Mouse (Mus musculus): ENCODE measurements around the gene Cd84. TPM values are rescaled to one million over a fixed set of nuclear protein-coding genes. Genes with fewer than 3 reads are reported as not detected.

Gene Cd84
- polyA plus RNA-seq, 1 experiment from 2014 or later: 1.2 TPM

GRCm38 (mm10) chr1:171825462-171825861 lies 14.0 kb upstream of the Cd84 start:
- WGBS: 22% methylated on average over 4 of the region's 4 CpGs
- ATAC-seq (no peak), DNase-seq (ENCODE audit: low spot score) (peak; percentile 20)
- H3K4me1 ChIP-seq (ENCODE audit: control insufficient read depth, insufficient read depth, low read length): no peaks in the 10 kb centered on the region
- no peak overlapping the region for H3K4me2 ChIP-seq (ENCODE audit: low read length)
- H3K27me3 ChIP-seq (replicated peaks; ENCODE audit: control insufficient read depth, insufficient read depth, low read length): no peaks in the 10 kb centered on the region
- H3K36me3 ChIP-seq (ENCODE audit: control insufficient read depth, insufficient read depth, low read length): no peaks in the 10 kb centered on the region
- no peak overlapping the region for H3K4me3 ChIP-seq (ENCODE audit: low read depth, low read length)
- H3K27ac ChIP-seq (ENCODE audit: low read depth, low read length): no peak overlapping the region
- H3K9me3 ChIP-seq (replicated peaks; ENCODE audit: control insufficient read depth, low read length): no peaks in the 10 kb centered on the region
- H3K9ac ChIP-seq (ENCODE audit: low read length): no peak overlapping the region

GRCm38 (mm10) chr1:171826164-171826563 lies 13.3 kb upstream of the Cd84 start:
- peak; percentile 68 for DNase-seq (ENCODE audit: low spot score)
- Histone ChIP-seq H3K27me3 (replicated peaks; ENCODE audit: control insufficient read depth, insufficient read depth, low read length) (no peaks in the 10 kb centered on the region), H3K4me3 (ENCODE audit: low read depth, low read length) (no peak overlapping the region)

DNA sequence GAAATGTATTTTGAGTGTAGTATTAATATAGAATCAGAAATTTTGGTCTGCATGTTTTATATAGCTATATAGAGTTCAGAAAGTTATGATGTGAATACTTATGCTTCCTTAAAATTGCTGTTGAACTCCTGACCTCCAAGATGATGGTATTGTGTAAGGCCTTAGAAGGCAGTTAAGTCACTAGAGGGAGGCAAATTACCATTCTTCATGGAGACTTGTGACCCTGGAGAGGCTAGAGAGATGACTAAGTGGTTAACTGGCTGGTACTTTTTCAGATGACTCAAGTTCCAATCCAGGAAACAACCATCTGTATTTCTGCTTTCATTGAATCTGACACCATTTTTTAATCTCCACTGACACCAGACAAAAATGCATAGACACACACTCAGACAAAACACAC lies 11.8 kb upstream of the Cd84 start:
- no peak for DNase-seq (ENCODE audit: low spot score)
- no peak for ATAC-seq
- Histone ChIP-seq H3K36me3 (ENCODE audit: control insufficient read depth, insufficient read depth, low read length) (no peaks in the 10 kb centered on the region), H3K27me3 (replicated peaks; ENCODE audit: control insufficient read depth, insufficient read depth, low read length) (no peaks in the 10 kb centered on the region), H3K27ac (ENCODE audit: low read depth, low read length) (no peak overlapping the region), H3K9ac (ENCODE audit: low read length) (no peak overlapping the region), H3K4me1 (ENCODE audit: control insufficient read depth, insufficient read depth, low read length) (no peaks in the 10 kb centered on the region), H3K4me3 (ENCODE audit: low read depth, low read length) (no peak overlapping the region), H3K4me2 (ENCODE audit: low read length) (no peak overlapping the region), H3K9me3 (replicated peaks; ENCODE audit: control insufficient read depth, low read length) (no peaks in the 10 kb centered on the region)

More at GRCm38 (mm10) chr1:171826164-171826563, 13.3 kb upstream of the Cd84 start:
- H3K4me2 ChIP-seq (ENCODE audit: low read length): no peak overlapping the region
- no peaks in the 10 kb centered on the region for H3K9me3 ChIP-seq (replicated peaks; ENCODE audit: control insufficient read depth, low read length)
- 0 out of 2 replicates have a peak, but pooled peaks have one; percentile 46 for ATAC-seq
- no peaks in the 10 kb centered on the region for H3K36me3 ChIP-seq (ENCODE audit: control insufficient read depth, insufficient read depth, low read length)
- H3K9ac ChIP-seq (ENCODE audit: low read length): no peak overlapping the region
- no peaks in the 10 kb centered on the region for H3K4me1 ChIP-seq (ENCODE audit: control insufficient read depth, insufficient read depth, low read length)
- H3K27ac ChIP-seq (ENCODE audit: low read depth, low read length): no peak overlapping the region

DNA sequence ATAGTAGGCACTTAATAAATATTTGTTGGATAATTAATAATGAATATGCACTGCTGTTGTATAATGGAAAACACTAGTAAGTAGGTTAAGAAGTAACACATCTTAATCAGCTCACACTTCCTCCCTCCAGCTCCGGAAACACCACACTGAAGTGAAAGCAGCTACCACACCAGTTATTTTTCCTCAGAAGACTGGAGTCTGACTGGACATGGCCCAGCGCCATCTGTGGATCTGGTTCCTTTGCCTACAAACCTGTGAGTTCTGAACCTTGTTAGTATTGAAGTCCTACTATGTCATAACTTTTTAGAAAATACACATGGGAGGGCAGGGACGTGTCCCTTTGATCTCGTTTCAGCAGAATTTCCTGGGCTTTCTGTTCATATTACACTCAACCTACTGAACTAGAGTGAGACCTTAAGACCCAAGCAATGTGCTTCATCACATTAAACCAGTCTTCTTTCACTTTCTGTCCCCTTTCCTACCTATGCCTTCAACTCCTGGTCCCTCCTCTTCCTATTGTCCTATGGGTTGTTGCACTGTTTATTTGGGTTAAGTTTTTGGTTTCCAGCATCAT lies 1.0 kb downstream of the Cd84 start:
- H3K36me3 ChIP-seq (ENCODE audit: control insufficient read depth, insufficient read depth, low read length): no peaks in the 10 kb centered on the region
- H3K4me1 ChIP-seq (ENCODE audit: control insufficient read depth, insufficient read depth, low read length): no peaks in the 10 kb centered on the region
- WGBS: 87% methylated on average over 4 of the region's 4 CpGs
- DNase-seq (ENCODE audit: low spot score): no peak
- no peak for ATAC-seq
- H3K4me2 ChIP-seq (ENCODE audit: low read length): no peak overlapping the region
- H3K27me3 ChIP-seq (replicated peaks; ENCODE audit: control insufficient read depth, insufficient read depth, low read length): no peaks in the 10 kb centered on the region
- no peak overlapping the region for H3K4me3 ChIP-seq (ENCODE audit: low read depth, low read length)
- no peaks in the 10 kb centered on the region for H3K9me3 ChIP-seq (replicated peaks; ENCODE audit: control insufficient read depth, low read length)
- no peak overlapping the region for H3K27ac ChIP-seq (ENCODE audit: low read depth, low read length)
- H3K9ac ChIP-seq (ENCODE audit: low read length): no peak overlapping the region

DNA sequence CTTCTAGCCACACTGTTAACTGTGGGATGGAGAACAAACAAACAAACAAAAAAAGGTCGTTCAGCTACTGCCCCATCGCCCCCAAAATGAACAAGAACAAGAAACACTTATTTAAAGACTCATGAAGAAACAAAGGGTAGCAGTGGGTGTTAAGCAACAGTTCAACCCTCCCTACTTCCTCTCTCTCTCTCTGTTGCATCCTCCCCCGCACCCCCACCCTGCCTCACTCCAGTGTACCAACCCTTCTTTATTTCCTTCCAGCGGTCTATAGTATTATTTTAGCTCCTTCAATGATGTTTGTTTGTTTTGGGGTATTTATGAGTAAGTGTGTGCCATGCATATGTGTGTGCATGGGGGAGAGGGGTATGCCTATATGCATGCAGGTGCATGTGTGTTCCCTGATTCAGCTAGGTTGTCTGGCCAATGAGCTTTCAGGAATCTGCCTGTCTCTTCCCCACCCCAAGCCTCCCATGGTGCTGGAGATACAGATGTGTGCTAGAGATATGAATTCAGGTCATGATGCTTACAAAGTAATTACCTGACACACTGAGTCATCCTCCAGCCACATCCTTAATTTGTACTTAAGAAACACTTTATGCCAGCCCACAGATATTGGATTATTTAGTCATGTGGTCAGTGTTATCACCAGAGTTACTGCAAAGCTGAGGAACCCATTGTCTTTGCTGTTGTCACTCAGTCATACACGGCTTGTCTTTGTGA lies 5.7 kb downstream of the Cd84 start:
- no peak for ATAC-seq
- Histone ChIP-seq H3K27me3 (replicated peaks; ENCODE audit: control insufficient read depth, insufficient read depth, low read length) (no peaks in the 10 kb centered on the region), H3K9me3 (replicated peaks; ENCODE audit: control insufficient read depth, low read length) (no peaks in the 10 kb centered on the region), H3K9ac (ENCODE audit: low read length) (no peak overlapping the region), H3K4me2 (ENCODE audit: low read length) (no peak overlapping the region), H3K36me3 (ENCODE audit: control insufficient read depth, insufficient read depth, low read length) (no peaks in the 10 kb centered on the region), H3K4me1 (ENCODE audit: control insufficient read depth, insufficient read depth, low read length) (no peaks in the 10 kb centered on the region), H3K27ac (ENCODE audit: low read depth, low read length) (no peak overlapping the region), H3K4me3 (ENCODE audit: low read depth, low read length) (no peak overlapping the region)
- DNase-seq (ENCODE audit: low spot score): no peak
- 76% methylated on average over 5 of the region's 5 CpGs for WGBS

DNA sequence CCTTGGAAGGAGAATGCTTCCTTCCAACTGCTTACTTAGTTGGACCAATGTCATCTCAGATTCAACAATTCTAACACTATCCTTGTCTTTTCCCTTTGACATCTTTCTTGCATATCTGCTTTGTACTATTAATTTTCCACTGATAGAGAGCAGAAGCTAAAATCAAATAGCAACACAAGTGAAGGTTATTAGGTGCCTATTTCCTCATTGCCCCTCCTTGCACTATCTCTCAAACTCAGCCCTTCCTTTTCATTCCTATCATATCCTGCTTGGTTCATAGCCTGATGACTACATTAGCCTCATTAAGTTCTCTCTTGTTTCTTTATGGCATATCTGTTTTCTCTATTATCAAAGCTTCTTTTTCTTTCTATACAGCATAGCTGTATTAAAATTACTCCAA lies 8.7 kb downstream of the Cd84 start:
- no peak for ATAC-seq
- Histone ChIP-seq H3K27ac (ENCODE audit: low read depth, low read length) (no peak overlapping the region), H3K9ac (ENCODE audit: low read length) (no peak overlapping the region), H3K4me3 (ENCODE audit: low read depth, low read length) (no peak overlapping the region), H3K27me3 (replicated peaks; ENCODE audit: control insufficient read depth, insufficient read depth, low read length) (no peaks in the 10 kb centered on the region), H3K4me2 (ENCODE audit: low read length) (no peak overlapping the region), H3K36me3 (ENCODE audit: control insufficient read depth, insufficient read depth, low read length) (no peaks in the 10 kb centered on the region), H3K9me3 (replicated peaks; ENCODE audit: control insufficient read depth, low read length) (no peaks in the 10 kb centered on the region), H3K4me1 (ENCODE audit: control insufficient read depth, insufficient read depth, low read length) (no peaks in the 10 kb centered on the region)
- no peak for DNase-seq (ENCODE audit: low spot score)

GRCm38 (mm10) chr1:171848757-171849156 lies 9.3 kb downstream of the Cd84 start:
- no peak overlapping the region for H3K9ac ChIP-seq (ENCODE audit: low read length)
- no peaks in the 10 kb centered on the region for H3K4me1 ChIP-seq (ENCODE audit: control insufficient read depth, insufficient read depth, low read length)
- H3K4me3 ChIP-seq (ENCODE audit: low read depth, low read length): no peak overlapping the region
- H3K27me3 ChIP-seq (replicated peaks; ENCODE audit: control insufficient read depth, insufficient read depth, low read length): no peaks in the 10 kb centered on the region
- ATAC-seq: no peak
- no peak overlapping the region for H3K4me2 ChIP-seq (ENCODE audit: low read length)
- no peak overlapping the region for H3K27ac ChIP-seq (ENCODE audit: low read depth, low read length)
- H3K36me3 ChIP-seq (ENCODE audit: control insufficient read depth, insufficient read depth, low read length): no peaks in the 10 kb centered on the region
- WGBS: 86% methylated on average over 4 of the region's 4 CpGs
- DNase-seq (ENCODE audit: low spot score): no peak
- no peaks in the 10 kb centered on the region for H3K9me3 ChIP-seq (replicated peaks; ENCODE audit: control insufficient read depth, low read length)

DNA sequence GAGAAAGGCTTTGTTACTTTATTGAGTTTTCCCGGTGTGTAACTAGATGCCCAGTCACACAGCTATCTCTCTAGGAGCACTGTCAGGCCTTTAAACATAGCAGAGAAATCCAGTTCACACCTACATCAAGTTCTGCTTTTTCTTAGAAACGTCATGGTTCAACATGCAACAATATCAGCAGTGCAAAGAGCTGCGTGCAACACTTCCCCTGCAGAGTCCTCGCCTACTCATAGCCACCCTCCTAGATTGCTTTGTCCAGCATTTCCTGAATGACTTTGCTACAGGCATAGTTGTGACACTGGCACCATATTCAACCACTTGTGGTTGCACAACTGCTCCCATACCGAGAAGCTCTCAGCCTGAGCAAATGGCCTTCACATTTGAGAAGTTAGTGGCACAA lies 10.0 kb downstream of the Cd84 start:
- Histone ChIP-seq H3K27me3 (replicated peaks; ENCODE audit: control insufficient read depth, insufficient read depth, low read length) (no peaks in the 10 kb centered on the region), H3K4me1 (ENCODE audit: control insufficient read depth, insufficient read depth, low read length) (no peaks in the 10 kb centered on the region), H3K4me2 (ENCODE audit: low read length) (no peak overlapping the region), H3K9me3 (replicated peaks; ENCODE audit: control insufficient read depth, low read length) (no peaks in the 10 kb centered on the region), H3K9ac (ENCODE audit: low read length) (no peak overlapping the region), H3K36me3 (ENCODE audit: control insufficient read depth, insufficient read depth, low read length) (no peaks in the 10 kb centered on the region), H3K4me3 (ENCODE audit: low read depth, low read length) (no peak overlapping the region), H3K27ac (ENCODE audit: low read depth, low read length) (no peak overlapping the region)
- ATAC-seq (no peak), DNase-seq (ENCODE audit: low spot score) (no peak)
- WGBS: 89% methylated on average over 5 of the region's 5 CpGs

GRCm38 (mm10) chr1:171865467-171865866 lies 26.0 kb downstream of the Cd84 start:
- H3K27ac ChIP-seq (ENCODE audit: low read depth, low read length): no peak overlapping the region
- no peaks in the 10 kb centered on the region for H3K36me3 ChIP-seq (ENCODE audit: control insufficient read depth, insufficient read depth, low read length)
- no peak overlapping the region for H3K4me2 ChIP-seq (ENCODE audit: low read length)
- 93% methylated on average over 4 of the region's 4 CpGs for WGBS
- no peak for ATAC-seq
- no peaks in the 10 kb centered on the region for H3K9me3 ChIP-seq (replicated peaks; ENCODE audit: control insufficient read depth, low read length)
- H3K9ac ChIP-seq (ENCODE audit: low read length): no peak overlapping the region
- H3K27me3 ChIP-seq (replicated peaks; ENCODE audit: control insufficient read depth, insufficient read depth, low read length): no peaks in the 10 kb centered on the region
- H3K4me3 ChIP-seq (ENCODE audit: low read depth, low read length): no peak overlapping the region
- H3K4me1 ChIP-seq (ENCODE audit: control insufficient read depth, insufficient read depth, low read length): no peaks in the 10 kb centered on the region
- DNase-seq (ENCODE audit: low spot score): no peak

Measured in forebrain, embryonic 14.5 days (tissue).